Mouse (Mus musculus) heart, postnatal 25 days (tissue): Measurements from ENCODE around the gene Tns1. TPM values are rescaled to one million over a fixed set of nuclear protein-coding genes. Genes with fewer than 3 reads are reported as not detected.

Source experiments
- DNase-seq: peaks from one replicate; pipeline ENCODE4 v3.0.0; 2022; ENCODE audit warnings: low spot score
- intact Hi-C: fragments of 180-260 bp; cut with DNase I; formaldehyde crosslinking; loops from one replicate; pipeline ENCODE4 v1.15.1; 2025
- total RNA-seq, 2 experiments: library from RNA; stranded (reverse); gene quantifications; 2 replicates each; pipeline ENCODE4 v1.2.3; 2021

Gene Tns1
- total RNA-seq, 2 experiments from 2014 or later, result 679 to 701 TPM

DNA sequence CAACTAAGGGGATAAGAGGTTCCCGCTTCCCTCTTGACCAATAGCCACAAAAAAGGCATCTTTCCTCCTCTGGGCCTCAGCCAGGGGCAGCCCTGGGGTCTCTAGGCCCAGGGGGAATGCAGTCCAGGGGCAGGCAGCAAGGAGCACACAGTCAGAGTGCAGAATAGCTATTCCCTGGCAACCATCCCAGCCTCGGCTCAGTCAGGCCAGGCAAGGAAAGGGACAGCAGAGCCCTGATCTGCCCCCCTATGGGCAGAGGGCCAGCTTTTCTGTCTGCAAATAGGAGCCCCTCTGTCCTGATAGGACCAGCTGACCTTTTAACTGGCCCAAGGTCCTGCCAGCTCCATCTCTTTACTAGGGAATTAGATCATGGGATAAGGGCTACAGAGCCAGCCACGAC lies 145.0 kb downstream of the Tns1 start:
- peak; percentile 51 for DNase-seq
- intact Hi-C loops, result no loop called here

- DNase-seq, result no peak
- intact Hi-C loops, result no loop called here
These were observed 145.7 kb downstream of the Tns1 start for GRCm38 (mm10) chr1:73978576-73978975.

DNA sequence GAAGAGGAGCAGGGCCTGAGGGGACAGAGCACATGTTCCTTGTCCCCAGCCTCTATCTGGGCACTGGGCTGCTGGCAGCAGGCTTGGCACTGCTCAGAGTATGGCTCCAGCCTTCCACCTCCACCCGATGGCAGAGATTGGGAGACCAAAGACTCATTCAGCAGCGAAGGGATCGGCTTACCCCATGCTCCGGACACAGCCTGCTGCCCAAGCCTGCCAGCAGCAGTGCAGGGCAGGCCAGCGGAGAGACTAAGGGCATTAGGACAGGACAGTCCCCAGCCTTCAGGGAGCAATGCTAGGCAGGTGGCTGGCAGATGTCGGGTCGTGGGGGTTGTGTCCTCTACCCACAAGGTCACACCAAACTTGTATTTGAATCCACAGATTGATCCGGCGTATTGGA lies 150.3 kb downstream of the Tns1 start:
- DNase-seq, result no peak
- intact Hi-C loops, result no loop called here

DNA sequence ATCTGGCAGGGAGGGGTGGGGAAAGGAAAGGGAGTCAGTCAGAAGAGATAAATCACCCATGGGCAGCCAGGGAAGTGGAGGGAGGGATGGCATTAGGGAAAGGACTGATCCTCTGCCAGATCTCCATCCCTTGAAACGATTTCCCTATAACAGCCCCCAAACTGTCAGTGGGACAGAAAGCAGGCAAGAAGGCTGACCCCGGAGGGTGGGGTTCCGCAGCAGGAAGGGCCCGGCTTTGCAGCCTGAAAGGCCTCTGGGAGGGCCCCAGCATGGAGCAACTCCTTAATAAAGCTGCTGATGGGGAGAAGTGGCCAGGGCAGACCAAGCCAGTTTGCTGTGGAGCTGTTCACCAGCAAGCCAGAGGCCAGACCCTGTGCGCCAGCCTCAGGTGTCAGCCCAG lies 151.5 kb downstream of the Tns1 start:
- intact Hi-C loops, result no loop called here
- DNase-seq, result no peak

- DNase-seq, result no peak
- intact Hi-C loops, result loop anchor here (2.0 kb wide), 1 partner anchor 15 kb away; no protein-coding TSS in a partner anchor
These were observed 154.0 kb downstream of the Tns1 start for GRCm38 (mm10) chr1:73970161-73970730.

DNA sequence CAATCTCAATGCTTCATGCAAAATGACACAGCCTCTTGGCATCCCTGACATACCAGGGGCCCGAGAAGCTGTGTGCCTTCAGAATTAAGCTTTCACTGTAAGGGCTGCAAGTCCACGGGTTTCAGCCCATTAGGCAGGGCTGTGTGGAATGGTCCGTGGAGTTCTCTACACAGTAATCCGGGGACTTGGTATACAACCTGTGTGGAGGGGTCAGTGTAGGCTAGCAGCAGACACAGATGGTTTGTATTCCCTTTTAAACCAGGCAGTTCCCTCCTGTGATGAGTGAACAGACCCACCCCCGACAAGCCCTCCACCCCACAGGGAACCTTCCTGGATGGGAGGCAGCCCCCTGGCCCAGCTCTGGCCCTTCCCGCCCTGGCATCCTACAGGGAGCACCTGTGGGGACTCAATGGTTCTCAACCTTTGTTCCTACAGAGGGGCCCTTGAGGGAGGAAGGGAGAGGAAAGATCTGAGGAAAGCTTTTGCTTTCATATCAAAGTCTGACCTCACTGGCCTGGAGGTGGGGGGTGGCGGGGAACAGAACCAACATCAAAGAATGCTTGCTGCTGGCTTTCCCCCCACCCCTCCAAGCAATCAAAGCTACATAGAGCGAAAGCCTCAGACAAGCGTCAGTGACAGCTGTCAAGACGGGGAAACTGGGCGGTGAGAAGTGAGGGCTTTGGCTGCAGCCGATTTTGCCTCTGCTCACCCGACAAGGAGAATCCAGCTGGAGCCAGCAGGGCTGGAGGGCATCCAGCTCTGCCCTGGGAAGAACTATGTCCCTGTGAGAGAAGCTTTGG lies 155.3 kb downstream of the Tns1 start:
- intact Hi-C loops, result no loop called here
- no peak for DNase-seq

- peak; percentile 79 for DNase-seq
- intact Hi-C loops, result no loop called here
These were observed 157.6 kb downstream of the Tns1 start for GRCm38 (mm10) chr1:73966411-73967238.

- DNase-seq, result no peak
- intact Hi-C loops, result loop anchor here (5.0 kb wide), 1 partner anchor 37 kb away; no protein-coding TSS in a partner anchor
These were observed 160.0 kb downstream of the Tns1 start for GRCm38 (mm10) chr1:73964151-73964743.

- peak; percentile 65 for DNase-seq
- intact Hi-C loops, result loop anchor here (5.0 kb wide), 1 partner anchor 36 kb away; no protein-coding TSS in a partner anchor
These were observed 160.6 kb downstream of the Tns1 start for GRCm38 (mm10) chr1:73963626-73964025.

DNA sequence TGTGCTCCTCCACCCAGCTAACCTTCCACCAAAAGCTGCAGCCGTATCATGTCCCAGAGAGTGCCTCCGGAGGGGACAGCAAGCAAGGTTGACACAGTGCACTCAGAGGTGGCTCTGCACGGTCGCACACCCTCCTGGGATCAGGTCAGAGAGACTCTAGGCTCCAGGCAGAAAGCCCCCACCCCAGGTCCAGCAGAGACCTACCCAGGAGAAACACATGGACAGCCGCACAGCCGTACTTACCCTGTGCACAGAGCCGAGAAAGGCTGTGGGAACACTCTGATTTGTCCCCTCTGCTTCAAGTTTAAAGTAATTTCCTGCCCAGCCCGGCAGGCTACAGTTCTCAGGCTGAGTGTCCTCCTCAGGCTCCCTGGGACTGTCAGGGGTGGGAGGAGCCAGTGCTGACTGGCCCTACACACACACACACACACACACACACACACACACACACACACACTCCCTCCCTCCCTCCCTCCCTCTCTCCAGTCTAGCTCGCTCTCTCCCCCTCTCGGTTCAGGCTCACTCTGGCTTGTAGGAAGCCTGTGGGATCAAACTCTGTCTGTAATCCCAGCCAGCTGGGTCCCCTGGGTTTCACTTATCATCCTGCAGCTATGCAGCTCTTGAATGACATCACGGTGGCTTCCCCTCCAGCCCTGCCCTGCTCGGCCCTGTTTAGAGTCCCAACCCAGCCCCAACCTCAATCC lies 161.4 kb downstream of the Tns1 start:
- intact Hi-C loops, result loop anchor here (5.0 kb wide), 1 partner anchor 36 kb away; no protein-coding TSS in a partner anchor
- peak; percentile 90 for DNase-seq

DNA sequence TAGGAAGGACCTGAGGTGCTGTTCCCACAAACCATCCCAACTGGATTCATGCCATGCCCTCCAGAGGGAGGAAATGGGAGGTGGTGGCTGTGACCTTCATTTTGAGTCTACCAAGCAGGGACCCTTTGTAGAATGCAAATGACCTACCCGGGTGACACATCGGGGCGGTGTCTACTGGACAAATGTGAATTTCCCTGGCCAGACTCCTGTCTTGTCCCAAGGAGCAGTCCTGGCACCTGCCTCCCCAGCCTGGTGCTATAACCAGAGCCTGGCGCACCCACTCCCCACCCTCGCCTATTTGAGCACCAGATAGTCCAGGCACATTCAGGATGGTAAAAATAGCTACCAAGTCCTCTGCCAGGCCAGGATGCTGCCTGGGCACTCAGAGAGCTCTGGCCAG lies 162.2 kb downstream of the Tns1 start:
- intact Hi-C loops, result loop anchor here (5.0 kb wide), 1 partner anchor 35 kb away; no protein-coding TSS in a partner anchor
- no peak for DNase-seq

GRCm38 (mm10) chr1:73959758-73960157 lies 164.5 kb downstream of the Tns1 start:
- intact Hi-C loops, result loop anchor here (5.0 kb wide), 1 partner anchor 32 kb away; no protein-coding TSS in a partner anchor
- DNase-seq, result no peak

DNA sequence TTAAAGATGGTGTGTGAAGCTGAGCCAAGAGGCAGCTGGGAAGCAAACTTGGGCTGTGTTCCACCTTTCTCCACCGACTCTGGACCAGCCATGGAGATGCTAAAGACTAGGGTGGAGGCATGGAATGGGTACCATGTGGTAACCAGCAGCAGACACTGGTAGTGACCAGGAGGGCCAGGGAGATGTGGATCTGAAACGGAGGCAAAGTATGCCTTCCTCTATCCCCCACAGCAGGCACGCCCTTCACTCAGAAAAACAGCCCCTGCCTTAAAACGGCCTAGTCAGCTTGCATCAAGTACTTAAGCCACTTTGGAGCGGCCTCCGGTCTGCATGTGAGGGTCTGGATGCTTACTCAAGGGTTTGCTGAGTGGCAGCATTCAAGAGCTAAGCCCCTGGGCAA lies 164.9 kb downstream of the Tns1 start:
- intact Hi-C loops, result no loop called here
- no peak for DNase-seq

GRCm38 (mm10) chr1:73958210-73958983 lies 165.9 kb downstream of the Tns1 start:
- DNase-seq, result peak; percentile 65
- intact Hi-C loops, result no loop called here

- intact Hi-C loops, result no loop called here
- no peak for DNase-seq
These were observed 166.8 kb downstream of the Tns1 start for GRCm38 (mm10) chr1:73957428-73957827.

- no peak for DNase-seq
- intact Hi-C loops, result no loop called here
These were observed 167.9 kb downstream of the Tns1 start for GRCm38 (mm10) chr1:73956320-73956719.

DNA sequence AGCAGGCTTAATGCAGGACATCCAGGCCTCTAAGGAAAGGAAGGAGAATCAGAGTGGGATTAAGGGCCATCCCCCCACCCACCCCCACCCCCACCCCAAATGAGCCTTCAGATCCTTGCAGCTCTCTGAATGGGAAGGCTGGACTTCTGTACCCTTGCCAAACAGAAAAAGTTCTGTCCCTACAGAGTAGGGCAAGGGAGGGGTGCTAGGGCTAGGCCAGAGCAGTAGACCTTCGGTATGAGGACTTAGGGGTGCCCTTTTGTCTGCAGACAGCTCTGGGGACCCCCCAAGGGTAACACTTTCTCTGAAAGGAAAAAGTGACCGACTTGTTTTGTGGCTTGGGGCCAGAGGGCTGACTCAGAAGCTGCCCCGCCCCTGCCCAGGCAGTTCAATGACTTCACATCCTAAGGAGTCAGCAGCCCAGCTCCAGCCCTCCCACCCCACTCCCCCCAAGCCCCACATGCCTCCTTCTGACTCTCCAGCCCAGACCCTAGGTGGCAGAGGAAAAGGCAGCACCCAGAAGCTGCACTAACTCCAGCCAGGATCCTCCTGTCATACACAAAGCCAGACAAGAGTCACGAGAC lies 168.9 kb downstream of the Tns1 start:
- intact Hi-C loops, result no loop called here
- DNase-seq, result peak; percentile 61

- intact Hi-C loops, result no loop called here
- DNase-seq, result no peak
These were observed 169.6 kb downstream of the Tns1 start for GRCm38 (mm10) chr1:73954614-73955013.
